Mouse (Mus musculus) gastrocnemius, postnatal 14 days (tissue): ENCODE results near the gene Ispd. TPM values are rescaled to one million over a fixed set of nuclear protein-coding genes. Genes with fewer than 3 reads are reported as not detected.

Source experiments
- DNase-seq: peaks from one replicate; pipeline ENCODE4 v3.0.0; 2021; ENCODE audit warnings: mixed read lengths
- intact Hi-C: fragments of 180-260 bp; cut with DNase I; formaldehyde crosslinking; loops from one replicate; pipeline ENCODE4 v1.15.1; 2025; ENCODE audit warnings: low total_unique reads
- total RNA-seq, 2 experiments: library from RNA; stranded (reverse); gene quantifications; 2 replicates each; pipeline ENCODE4 v1.2.3; 2021

The Ispd gene
- total RNA-seq, 2 experiments from 2014 or later = 6.1 to 6.5 TPM

DNA sequence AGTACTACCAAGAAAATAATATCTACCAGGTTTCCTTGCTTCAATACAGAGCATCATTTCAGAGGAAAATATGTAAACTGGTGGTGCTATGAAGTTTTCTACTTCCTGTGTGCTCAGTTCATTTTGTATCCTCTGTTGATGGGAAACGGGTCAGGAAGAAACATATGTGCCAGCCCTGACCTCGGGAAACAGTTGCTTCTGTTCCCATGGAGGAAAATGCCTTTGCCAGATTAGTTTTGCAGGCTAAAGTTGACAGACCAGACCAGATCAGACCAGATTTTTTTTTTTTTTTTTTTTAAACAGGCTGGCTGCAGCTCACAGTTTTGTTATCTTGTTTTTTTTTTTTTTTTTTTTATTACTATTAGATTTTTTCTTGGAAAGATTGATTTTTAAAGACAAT is 293.2 kb downstream of the Ispd start:
- intact Hi-C loops = loop anchor here (10.0 kb wide), 1 partner anchor 460 kb away; no protein-coding TSS in a partner anchor

DNA sequence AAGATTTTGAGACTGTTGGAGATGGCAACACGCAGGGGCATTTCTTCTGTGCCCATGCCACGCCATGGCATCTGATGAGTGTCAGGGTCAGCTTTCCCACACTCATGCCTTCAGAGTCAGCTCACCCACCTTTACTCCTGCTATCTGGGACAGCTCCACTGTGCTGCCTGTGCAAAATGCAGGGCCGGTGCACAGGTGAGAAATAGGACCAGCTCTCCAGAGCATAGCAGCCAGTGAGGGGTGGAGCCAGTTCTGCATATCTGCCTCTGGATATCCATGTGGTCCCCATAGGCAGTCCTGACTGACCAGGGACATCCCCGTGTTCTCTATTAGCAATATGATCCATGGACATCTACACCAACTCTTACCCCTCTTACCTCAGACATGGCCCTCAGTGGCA is 297.0 kb downstream of the Ispd start:
- intact Hi-C loops = loop anchor here (10.0 kb wide), 1 partner anchor 463 kb away; no protein-coding TSS in a partner anchor
- no peak for DNase-seq

More for the DNA sequence above, 293.2 kb downstream of the Ispd start:
- no peak for DNase-seq

DNA sequence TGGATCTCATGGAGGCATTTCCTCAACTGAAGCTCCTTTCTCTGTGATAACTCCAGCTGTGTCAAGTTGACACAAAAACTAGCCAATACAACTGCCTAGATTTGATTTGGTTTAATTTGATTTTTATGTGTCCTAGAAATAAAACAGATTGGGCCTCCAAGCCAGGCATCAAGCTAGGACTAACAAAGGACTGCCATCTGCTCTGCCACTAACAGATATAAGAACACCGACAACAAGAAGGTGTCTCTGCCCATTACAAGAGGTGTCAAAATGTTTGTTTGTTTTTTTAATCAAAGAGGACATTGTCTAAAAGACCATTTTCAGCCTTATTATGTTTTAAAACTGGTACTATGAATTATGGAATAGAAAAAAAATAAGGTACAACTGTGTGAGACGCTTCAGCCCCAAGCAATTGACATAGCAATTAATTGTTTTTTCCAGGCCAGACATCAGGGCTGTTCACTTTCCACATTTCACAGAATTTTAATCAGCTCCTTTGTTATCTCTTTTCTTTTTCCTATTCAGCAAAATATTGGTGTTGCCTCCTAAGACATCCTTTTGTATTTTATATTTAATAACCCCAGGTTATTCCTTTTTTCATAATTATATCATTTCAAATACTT is 299.7 kb downstream of the Ispd start:
- intact Hi-C loops = no loop called here
- DNase-seq = no peak

DNA sequence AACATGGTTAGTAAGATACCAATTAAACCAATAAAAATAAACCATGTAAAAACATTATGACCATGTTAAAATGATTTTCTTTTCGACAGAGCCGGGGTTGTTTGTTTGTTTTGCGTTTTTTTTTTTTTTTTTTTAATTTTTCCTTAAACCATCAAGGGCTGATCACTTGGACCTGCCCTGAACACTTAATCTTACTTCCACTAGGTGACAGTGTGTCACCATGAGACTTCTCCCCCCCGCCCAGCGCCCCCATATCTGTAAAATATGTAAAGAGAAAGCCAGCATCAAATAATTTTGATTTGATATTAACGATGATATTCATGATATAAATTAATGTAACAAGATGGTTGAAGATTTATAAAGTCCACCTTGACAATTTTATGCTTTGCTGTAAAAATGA is 300.5 kb downstream of the Ispd start:
- DNase-seq = no peak
- intact Hi-C loops = no loop called here

DNA sequence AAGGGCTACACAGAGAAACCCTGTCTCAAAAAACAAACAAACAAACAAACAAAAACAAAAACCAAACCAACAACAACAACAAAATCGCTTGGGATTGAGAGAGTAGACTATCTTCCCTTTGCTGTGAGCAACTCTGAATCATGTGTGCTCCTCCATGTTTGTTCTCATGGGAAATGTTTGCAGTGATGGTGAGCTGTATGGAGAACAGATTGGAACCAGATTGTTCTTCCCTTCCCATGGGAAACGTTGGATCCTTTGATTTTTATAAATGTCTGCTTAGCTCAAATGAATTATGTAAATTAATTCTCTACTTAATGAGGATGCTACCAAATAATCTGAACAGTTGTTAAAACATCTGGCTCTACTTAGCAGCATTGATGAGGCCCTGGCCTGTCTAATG is 312.8 kb downstream of the Ispd start:
- no peak for DNase-seq
- intact Hi-C loops = no loop called here

DNA sequence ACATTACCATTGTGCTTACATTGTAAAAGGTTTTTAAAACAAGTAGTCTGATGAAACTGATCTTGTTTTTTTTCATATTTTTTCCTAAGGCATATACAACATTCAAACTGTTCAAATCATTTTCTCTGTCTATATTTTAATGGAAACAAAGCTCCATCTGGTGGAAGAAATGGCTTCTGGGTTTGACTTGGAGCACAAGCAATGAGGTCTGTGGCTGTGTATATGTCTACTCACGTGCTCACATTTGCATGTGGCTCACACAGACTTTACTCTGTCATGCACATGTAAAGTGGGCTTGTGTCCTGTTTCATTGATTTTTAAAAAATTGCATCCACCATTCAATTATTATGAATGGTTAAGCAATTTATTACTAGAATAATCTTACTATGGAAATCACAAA is 323.1 kb downstream of the Ispd start:
- intact Hi-C loops = no loop called here
- DNase-seq = no peak

DNA sequence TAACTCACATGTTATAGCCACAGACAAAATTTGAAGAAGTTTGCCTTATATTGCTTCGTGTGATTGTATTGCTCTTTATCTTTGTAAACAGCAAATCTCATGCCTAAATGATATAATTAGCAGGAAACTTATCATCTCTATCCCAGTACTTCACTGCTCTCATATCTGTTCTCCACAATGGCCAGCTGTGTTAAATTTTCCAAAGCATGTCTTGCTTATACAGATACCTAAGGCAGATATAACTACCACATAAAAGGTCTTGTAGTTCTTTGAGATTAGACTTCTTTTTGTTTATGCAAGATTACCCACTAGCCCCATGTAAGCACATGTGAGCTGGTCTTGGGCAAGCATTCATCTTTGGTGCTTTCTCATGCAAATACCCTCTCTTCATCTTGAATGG is 327.6 kb downstream of the Ispd start:
- no peak for DNase-seq
- intact Hi-C loops = no loop called here

DNA sequence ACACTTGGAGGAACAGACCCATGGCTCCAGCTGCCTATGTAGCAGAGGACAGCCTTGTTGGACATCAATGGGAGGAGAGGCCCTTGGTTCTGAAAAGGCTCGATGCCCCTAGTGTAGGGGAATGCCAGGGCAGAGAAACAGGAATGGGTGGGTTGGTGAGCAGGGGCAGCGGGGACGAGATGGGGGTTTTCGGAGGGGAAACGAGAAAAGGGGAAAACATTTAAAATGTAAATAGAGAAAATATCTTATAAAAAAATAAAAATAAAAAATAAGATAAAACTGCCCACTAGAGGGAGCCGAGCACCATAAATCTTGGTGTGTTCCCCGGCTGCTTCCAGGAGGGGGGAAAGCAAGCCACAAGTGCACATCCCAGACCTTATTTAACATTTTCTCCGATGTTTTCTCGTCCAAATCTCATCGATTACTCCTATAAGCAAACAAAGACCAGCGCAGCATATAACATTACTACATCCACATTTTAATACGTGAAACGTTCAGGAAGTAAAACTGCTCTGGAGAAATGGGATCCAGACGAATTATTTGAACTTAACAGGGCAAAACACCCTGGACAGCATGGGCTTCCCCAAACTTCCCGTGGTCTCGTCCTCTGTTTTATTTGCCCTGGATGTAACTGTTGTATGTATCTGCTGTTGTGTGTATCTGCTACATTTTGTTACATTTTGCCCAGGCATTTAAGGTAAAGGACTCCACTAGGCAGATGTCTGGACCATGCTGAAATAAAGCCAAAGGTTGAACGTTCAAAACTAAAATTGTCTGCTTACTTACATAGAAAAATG is 332.8 kb downstream of the Ispd start:
- peak; percentile 42 for DNase-seq
- intact Hi-C loops = loop anchor here (10.0 kb wide), 2 partner anchors 301 to 741 kb away; no protein-coding TSS in a partner anchor

DNA sequence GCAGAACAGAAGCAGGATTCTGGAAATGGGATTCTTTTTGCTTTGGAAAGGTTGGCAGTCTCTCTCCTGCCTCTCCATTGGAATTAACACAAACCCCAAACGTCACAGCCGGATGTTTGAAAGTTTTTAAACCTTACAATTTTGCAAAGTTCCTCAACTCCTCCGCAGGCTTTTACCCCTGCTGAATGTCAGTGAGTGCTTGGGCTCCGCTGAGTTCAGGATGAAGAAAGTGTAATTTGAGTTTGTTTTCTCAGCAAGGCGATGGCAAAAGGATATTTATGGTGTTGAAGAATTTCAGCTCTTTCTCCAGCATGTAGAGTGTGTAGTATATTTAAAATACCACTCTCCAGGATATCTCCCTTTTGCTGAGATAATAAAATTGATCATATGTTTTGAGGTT is 336.3 kb downstream of the Ispd start:
- intact Hi-C loops = loop anchor here (10.0 kb wide), 2 partner anchors 297 to 737 kb away; no protein-coding TSS in a partner anchor
- DNase-seq = no peak

DNA sequence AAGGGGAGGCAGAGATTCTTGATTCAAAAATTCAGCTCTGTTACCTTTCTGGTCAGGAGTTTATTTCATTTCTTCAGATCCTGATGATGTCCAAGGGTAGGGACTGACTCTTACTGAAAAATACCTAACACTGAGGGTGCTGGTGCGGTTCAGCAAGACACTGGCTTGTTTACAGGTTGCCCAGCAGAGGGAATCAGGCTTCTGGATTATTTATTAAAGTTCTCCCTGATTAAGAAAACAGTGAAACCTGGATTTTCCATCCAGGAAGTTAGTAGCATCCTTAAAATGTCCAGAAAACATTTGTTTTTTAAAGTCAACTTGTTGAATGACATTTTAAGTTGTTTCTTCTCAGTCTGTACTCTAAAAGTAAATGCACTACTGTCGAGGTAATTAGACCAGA is 337.2 kb downstream of the Ispd start:
- intact Hi-C loops = loop anchor here (10.0 kb wide), 2 partner anchors 296 to 736 kb away; no protein-coding TSS in a partner anchor
- no peak for DNase-seq

DNA sequence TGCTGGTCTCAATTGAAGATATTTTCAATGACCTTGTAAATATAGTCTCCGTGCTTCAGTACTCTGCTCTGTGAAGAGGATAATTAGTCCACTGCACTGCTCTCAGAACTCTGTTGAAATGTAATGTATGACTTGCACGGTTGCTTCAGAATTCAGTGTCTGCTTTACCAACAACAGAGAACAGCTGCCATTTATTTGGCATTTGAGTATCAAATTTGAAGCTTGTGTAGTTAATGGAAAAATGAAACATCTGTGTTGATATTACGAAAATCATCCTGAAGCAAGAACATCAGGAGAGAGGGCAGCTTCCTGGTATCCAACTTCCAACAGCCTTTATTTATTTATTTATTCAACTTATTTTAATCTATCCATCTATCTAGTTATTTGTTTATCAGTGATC is 337.8 kb downstream of the Ispd start:
- intact Hi-C loops = loop anchor here (10.0 kb wide), 2 partner anchors 296 to 736 kb away; no protein-coding TSS in a partner anchor
- DNase-seq = no peak

DNA sequence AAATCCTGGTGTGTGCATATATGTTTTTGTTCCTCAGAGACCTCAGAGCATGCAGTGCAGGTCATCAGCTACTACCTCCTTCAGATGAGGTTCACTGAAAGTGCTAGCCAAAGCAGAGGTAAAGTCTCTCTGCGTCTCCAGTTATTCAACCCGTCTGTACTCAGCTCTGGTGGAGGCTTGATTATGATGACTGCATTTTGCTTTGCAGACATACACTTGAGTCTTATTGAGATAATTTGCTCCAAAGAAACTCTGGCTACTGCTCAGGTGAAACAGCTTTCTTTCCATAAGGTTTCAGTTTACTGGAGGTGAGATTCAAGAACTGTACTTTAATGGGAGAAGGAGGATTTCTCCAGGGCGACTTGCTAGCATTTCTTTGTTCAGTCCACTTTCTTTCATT is 339.5 kb downstream of the Ispd start:
- intact Hi-C loops = no loop called here
- DNase-seq = no peak

DNA sequence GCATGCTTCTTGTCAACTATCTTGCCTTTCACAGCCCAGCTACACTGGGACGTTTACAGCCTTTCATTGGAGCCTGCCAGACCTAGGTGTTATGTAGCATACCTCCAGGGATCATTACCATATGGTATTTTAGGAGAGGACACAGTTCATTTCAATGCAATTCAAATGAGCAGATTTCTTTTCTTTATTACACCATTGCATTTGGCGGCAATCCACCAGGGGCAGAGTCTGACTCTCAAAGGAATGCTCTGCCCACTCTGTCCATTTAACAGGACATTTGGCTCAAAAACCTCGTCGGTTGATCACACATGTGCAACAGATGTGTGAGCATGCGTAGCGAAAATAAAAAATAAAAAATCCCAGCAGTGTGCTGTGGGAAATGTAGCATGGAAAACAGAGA is 340.0 kb downstream of the Ispd start:
- DNase-seq = peak; percentile 12
- intact Hi-C loops = no loop called here

DNA sequence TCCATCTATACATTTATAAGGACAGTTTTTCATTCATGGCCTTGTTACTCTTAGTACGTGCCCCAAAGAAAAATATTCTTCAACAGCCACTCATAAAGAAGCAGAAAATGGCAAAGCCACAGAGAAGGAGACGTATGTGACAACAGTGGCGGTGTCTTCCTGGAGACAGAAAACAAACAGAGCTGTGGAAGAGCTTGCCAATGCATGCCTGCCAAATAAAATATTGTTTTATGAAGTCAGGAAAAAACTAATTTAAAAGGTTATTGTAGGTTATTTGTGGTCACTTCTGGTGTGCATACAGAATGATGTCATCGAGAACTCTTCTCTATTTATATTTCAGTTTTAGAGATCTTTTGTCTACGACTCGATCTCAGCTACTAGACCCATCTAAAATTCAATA is 341.5 kb downstream of the Ispd start:
- DNase-seq = no peak
- intact Hi-C loops = no loop called here

DNA sequence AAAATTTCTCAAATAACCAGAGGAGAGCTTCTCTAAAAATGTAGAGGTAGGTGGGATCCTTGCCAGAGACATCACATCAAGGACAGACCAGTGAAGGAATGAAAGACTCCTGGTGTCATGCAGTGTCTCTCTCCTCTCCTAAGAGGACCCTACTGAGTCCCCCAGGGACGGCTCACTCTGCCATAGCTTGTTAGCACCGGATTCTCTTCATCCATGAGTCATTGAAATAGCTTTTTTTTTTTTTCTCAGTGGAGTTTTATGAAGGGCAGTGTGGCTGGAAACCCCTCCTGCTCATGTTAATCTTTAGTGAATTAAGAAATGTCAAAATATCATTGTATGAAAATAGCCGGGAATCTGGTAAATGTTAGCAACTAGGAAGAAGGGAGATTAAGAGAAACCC is 342.1 kb downstream of the Ispd start:
- peak; percentile 8 for DNase-seq
- intact Hi-C loops = no loop called here

DNA sequence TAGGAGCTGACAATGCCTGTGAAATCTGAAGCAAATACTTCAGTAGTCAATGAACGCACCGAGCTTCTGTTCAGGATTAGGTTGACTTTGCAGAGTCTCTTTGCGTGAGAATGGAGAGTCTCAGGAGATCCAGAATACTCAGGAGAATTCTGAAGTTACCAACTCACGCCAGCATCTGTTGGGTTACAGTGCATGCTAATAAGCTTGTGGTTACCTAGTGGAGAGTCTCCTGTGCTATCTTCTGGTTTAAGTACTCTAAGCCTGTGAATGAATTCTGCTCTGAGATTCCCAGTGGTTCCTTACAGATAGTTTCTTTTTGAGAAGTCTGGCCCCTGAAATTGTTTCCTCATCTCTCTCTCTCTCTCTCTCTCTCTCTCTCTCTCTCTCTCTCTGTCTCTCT is 343.0 kb downstream of the Ispd start:
- no peak for DNase-seq
- intact Hi-C loops = no loop called here

DNA sequence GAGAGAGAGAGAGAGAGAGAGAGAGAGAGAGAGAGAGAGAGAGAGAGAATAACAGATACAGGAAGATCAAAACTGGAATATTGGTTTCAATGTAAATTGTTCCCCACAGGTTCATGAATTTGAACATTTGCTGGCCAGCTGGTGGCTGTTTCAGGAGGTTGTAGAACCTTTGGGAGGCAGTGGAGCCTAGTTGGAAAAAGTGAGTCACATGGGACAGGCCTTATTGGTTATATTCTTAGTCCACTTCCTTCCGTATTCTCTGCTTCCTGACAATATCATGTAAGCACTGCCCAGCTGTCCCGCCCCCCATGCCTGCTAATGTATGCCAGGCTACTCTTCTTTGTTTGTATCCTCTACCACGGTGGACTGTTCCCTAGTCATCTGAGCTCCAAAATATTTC is 344.0 kb downstream of the Ispd start:
- DNase-seq = no peak
- intact Hi-C loops = no loop called here

DNA sequence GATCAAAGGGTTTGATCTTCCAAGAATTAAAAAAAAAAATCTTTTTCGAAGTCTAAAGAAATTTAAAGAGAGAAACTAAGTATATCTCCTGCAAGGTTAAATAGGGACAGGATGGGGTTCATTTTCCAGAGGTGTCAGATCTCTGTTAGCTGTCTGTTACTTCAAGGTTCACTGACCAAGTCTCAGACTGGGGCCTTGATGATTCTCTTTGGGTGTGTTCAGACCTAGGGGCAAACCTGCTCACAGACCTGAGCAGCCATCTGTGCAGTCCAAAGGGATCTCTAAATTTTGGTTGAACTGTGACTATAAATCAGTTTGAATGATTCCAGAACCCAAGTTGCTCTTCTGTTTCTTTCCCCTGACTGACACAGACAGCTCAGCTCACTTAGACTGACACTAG is 344.8 kb downstream of the Ispd start:
- DNase-seq = no peak
- intact Hi-C loops = no loop called here

DNA sequence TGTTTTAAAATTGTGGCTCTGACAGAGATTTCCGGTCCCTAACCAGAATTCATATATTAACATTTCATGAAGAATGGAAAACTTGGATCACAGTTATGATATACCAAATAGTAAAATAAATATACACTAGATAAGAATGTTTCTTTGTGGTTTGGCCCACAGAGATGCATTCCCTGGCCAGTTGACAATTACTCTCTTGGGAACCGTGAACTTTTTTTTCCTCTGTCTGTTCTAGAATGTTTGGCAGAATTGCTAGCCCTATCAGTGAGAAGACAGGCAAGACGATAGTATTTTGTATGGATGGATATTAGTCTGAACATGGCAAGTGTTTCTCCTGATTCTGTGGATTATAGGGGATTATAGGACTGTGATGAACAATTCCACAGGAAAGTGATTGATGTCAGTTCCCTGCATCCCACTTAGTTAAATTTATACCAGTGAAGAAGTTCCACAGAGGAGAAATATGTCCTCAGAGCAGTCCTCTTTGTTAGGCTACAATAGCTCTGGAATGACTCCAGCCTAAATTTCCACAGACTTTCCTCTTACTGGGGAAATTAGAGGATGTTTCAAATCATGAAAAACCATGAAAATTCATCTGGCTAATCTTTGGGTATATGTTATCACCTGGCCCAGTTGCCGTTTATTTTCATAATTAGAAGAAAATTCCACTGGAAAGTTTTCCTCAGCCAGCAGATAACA is 352.6 kb downstream of the Ispd start:
- intact Hi-C loops = no loop called here
- DNase-seq = no peak
